Mouse (Mus musculus) erythroblast, embryonic 14.5 days (primary cell): ENCODE measurements around the gene Enho.

Source experiments
- GATA1 ChIP-seq: IDR thresholded peaks from 2 replicates; pipeline ENCODE4 v1.6.1; 2012; ENCODE audit warnings: low read length, inconsistent platforms, mixed read lengths
- TAL1 ChIP-seq: IDR thresholded peaks from 3 replicates; pipeline ENCODE4 v1.6.1; 2012; ENCODE audit warnings: low read length, inconsistent platforms, mixed read lengths

- TF ChIP-seq TAL1 (no peak), GATA1 (no peak)
These were observed 30.2 kb downstream of the Enho start for GRCm38 (mm10) chr4:41609681-41610593.
